Mouse (Mus musculus) kidney, adult 18-20 months (tissue): ENCODE data around the gene Hes5.

Source experiments
- DNase-seq: peaks from one replicate; pipeline ENCODE4 v3.0.0; 2021

Hes5 gene

DNA sequence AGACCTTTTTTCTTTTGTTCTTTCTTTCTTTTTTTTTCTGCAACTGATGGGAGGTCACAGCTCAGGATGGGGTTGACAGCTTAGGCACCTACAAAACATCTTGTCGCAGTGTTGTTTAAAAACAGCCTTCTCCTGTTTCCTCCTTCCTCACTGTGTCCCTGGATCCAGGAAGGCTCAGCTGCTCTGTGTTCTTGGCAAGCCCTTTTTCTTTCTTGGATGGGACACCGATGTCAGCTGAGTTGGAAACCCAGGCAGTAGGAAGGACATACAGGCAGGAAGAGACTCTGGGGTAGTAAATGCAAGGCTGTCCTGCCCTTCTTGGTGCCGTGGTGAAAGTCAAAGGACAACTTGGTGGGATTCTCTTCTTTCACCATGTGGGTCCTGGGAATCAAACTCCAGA lies 5.1 kb downstream of the Hes5 start:
- no peak for DNase-seq

DNA sequence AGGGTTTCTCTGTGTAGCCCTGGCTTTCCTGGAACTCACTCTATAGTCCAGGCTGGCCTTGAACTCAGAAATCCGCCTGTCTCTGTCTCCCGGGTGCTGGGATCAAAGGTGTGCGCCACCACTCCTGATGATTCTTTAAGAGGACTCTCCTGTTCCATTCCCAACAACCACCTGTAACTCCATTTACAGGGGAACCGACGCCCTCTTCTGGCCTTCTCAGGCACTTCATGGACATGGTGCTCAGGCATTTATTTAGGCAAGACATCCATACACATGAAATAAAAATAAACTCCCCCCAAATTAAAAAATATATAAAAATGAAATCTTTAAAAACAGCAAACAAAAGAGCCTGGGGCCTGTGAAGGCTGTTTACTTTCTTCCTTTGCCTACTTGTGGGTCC lies 6.5 kb downstream of the Hes5 start:
- DNase-seq = peak; percentile 61

- DNase-seq = no peak
Measured at GRCm38 (mm10) chr4:154972546-154972945, 11.8 kb downstream of the Hes5 start.

GRCm38 (mm10) chr4:154974163-154974611 lies 13.5 kb downstream of the Hes5 start:
- no peak for DNase-seq

GRCm38 (mm10) chr4:154980110-154980509 lies 19.4 kb downstream of the Hes5 start:
- no peak for DNase-seq

GRCm38 (mm10) chr4:154981076-154981475 lies 20.4 kb downstream of the Hes5 start:
- no peak for DNase-seq

- peak; percentile 53 for DNase-seq
Measured at GRCm38 (mm10) chr4:154981530-154981929, 20.8 kb downstream of the Hes5 start.

GRCm38 (mm10) chr4:154982247-154983120 lies 21.8 kb downstream of the Hes5 start:
- DNase-seq = no peak

DNA sequence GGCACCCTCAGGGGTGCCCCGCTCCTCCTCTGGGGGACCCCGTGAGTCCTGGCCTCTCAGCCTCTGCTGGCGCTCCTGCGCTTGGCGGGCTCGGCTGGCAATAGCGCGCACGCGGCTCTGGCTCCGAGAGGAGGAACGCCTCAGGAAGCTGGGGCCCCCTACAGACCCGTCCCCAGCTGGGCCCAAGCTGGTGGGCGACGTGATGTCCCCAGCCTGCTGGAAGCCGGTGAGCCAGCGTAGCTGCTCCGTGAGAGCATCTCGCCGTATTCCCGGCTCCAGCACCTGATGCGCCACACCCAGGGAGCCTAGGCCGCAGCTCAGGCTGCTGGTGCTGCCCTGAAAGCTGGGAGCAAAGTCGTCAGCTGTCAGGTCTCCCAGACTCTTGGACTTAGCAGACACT lies 23.0 kb downstream of the Hes5 start:
- no peak for DNase-seq

DNA sequence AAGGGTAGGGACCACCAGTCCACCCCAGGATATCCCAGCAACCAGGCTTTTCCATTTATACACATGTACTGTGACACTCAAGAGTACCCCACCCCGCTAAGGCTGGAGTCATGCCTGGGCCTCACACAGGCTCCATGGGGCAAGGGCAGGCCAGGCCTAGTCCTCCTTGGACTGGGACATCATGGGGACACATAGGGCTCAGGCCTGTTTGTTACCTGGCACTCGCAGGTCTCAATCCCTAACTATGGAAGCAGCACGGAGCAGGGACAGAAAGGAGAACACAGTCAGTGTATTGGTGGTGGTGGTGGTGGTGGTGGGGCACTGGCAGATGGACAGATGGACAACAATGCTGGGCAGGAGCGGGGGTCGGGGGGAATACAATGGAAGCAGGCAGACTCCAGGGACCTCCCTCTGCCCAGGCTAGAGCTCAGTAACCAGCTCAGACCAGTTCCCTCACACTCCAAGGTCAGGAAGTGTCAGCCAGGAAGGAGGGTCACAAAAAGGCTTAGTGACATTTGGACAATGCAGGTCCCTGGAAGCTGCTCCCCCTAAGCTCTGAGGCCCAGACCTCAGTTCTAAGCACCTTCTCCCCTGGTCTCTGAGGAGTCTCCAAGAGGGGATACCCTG lies 24.5 kb downstream of the Hes5 start:
- DNase-seq = no peak

GRCm38 (mm10) chr4:154986096-154986495 lies 25.4 kb downstream of the Hes5 start:
- peak; percentile 76 for DNase-seq

GRCm38 (mm10) chr4:154986750-154987149 lies 26.0 kb downstream of the Hes5 start:
- no peak for DNase-seq

DNA sequence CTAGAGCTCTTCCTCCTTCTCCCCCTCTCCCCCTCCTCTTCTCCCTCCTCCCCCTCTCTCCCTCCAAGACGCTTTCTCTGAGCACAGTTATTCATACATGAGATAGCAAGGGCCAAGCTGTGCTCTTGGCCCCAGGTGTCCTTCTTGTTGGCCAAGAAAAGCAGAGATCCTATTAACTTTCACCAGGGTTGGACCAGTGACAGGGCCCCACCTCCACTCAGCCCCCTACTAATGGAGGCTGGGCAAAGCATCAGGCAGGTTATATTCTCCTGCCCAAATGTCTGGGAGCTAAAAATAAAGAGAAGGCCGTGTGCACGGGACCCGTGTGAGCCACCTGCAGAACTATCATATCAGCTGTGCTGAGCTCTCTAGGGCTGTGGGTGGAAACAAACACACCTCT lies 34.2 kb downstream of the Hes5 start:
- no peak for DNase-seq

DNA sequence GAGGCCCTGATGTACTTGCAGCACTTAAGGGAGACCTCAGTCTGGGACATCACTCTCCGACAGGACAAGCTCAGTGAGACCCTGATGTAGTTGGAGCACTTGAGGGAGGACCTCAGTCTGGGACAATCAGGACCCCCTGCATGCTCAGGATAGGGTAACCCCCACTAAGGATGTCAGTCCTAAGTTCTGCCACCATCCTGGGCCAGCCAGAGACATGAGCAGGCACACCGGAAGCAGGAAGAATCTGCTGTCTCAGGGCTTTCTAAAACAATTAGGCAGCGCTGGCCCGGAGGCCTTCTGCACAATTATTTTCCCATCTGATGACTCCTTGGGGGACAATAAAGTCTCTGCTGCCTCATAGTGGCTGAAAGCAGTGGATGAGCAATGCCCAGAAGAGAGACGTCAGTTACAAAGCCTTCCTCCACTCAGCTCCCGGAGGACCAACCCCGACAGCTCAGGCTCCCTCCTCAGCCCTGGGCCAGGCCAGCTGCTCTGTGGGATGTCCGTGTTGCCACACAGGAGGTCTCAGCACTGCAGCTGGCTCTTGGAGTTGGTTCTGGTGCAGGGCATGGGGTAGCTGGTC lies 35.9 kb downstream of the Hes5 start:
- no peak for DNase-seq

DNA sequence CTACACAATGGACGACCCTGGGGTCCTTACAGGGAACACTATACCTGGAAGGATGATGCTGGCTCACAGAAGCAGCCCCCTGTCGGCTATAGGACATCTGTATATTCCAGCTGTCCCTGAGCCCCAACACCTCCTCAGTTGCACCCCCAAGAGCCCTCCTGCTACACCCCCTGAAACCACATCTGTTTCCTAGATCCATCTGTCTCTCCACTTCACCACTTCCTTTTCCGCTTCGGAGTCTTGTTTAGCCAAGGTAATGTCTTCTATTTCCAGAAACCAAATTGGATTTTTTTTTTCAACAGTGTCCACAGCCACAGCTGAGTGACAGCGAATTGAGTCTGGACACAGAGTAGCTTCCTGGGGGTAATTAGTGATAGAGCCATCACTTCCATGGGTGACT lies 38.7 kb downstream of the Hes5 start:
- no peak for DNase-seq

DNA sequence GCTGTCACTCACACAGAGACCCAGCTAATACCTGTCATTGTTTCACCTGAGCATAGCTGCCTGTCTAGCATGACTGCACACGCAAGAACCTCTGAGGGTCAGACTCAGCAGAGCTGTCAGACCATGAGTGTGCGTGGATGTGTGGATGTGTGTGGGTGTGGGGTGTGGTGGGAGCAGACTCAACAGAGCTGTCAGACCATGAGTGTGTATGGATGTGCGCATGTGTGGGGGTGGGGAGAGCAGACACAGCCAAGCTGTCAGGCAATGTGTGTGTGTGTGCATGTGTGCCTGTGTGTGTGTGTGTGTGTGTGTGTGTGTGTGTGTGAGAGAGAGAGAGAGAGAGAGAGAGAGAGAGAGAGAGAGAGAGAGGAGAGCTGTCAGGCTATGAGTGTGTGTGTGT lies 44.6 kb downstream of the Hes5 start:
- no peak for DNase-seq

GRCm38 (mm10) chr4:155006296-155006695 lies 45.6 kb downstream of the Hes5 start:
- no peak for DNase-seq

GRCm38 (mm10) chr4:155007641-155008040 lies 46.9 kb downstream of the Hes5 start:
- no peak for DNase-seq

DNA sequence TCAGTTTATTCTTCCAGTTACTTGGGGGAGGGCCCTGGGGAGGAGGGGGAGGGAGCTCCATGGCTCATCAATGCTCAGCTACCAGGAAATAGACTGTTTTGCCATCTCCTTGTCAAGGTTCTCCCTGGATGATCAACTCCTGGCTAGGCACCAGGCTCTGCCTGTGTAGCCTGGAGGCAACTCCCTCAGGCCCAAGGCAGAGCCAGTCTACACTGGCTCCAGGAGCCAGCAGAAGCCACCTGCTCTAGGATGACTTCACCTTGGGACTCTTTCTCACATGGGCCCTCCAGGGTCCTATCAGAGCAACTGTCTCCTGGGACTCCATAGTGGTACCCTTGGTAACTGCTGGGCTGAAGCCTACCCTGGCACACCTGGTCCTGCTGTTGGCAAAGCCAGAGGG lies 47.4 kb downstream of the Hes5 start:
- DNase-seq = no peak

DNA sequence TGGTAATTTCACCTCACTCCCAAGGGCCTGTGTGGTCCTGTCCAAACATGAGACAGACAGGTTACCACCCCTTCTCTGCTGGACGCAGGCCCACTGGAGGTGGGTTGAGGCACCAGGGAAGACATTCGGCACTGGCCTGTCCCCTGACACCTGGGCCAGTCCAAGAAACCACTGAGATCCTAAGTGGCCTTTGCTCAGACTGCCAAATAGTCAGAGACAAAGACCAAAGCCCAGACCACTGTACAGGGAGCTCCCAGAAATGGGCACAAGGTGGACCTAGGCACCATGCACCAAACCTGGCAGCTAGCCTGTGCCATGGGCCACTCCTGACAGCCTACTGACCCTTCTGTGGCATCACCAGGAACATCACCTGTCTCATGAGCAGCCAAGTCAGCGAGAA lies 48.5 kb downstream of the Hes5 start:
- DNase-seq = no peak

GRCm38 (mm10) chr4:155010870-155011269 lies 50.1 kb downstream of the Hes5 start:
- DNase-seq = no peak

DNA sequence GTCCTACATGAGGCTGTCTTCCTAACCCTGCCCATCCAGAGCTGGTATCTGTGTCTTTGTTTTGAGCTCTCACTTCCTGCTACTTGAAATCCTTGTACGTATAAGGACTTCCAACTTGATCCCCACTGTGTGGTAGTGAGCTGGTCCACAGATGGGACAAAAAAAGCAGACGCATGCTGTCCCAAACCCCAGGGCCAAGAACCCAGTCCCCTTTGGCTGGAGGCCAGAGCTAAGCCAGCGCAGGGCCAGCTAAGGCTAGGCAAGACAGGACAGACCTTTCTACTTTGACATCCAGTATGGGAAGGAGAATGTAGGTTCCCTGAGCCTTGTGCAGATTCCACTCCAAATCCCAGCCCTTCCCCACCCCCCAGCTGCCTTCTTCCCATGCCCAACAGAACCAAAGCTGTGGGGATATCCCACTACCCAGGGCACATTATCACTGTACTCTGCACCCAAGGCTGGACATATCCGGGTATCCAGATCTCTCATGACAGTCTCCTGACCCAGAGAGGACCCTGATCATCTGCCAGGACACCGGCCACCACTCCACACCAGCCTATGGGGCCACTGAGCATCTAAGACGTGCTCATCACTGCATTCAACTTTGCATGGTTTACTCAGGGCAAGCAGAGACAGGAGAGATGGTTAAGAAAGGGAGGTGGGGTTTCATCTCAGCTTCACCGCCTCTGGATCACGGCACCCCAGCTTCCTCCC lies 50.7 kb downstream of the Hes5 start:
- DNase-seq = no peak
